Comparison of ENCODE assay signal across 8 mouse cellular contexts in genomic region chr3:116751191-116751860, GRCm38 (mm10). TPM values are rescaled to one million over a fixed set of nuclear protein-coding genes. Genes with fewer than 3 reads are reported as not detected.
DNase-seq lines count a peak whose midpoint lies in the region; ATAC-seq lines count a peak whose summit lies in the region.

No protein-coding gene starts in this region.

- H3K4me2 ChIP-seq in forebrain, embryonic 15.5 days (replicated peaks) = no peak overlapping the region

- H3K9me3 ChIP-seq in forebrain, embryonic 15.5 days = no peaks in the 10 kb centered on the region

- DNase-seq in adrenal gland, postnatal 14 days = peak; percentile 59
- no peak for DNase-seq in adrenal gland, postnatal 25 days
- DNase-seq in 416B (ENCODE audit: low read depth) = peak; percentile 71
- peak; percentile 61 for DNase-seq in c-Kit-negative CD71-positive TER-119-positive erythroid progenitor cells, embryonic 14.5 days (ENCODE audit: low read depth, low spot score)
- DNase-seq in kidney, postnatal 36 days = peak; percentile 53 to 71
- peak; percentile 29 to 62 for DNase-seq in spleen, postnatal 36 days (ENCODE audit: low spot score in 2 of 2)

- WGBS in forebrain, embryonic 15.5 days = 83% methylated on average over 4 of the region's 4 CpGs

- H3K4me3 ChIP-seq in forebrain, embryonic 15.5 days = no peak overlapping the region

- H3K4me1 ChIP-seq in forebrain, embryonic 15.5 days = no peaks in the 10 kb centered on the region

- no peak overlapping the region for H3K9ac ChIP-seq in forebrain, embryonic 15.5 days (replicated peaks)

- ATAC-seq in forebrain, embryonic 15.5 days (replicated peaks) = peak; percentile 62
- ATAC-seq in megakaryocyte, adult 5-6 weeks (ENCODE audit: poor library complexity, severe bottlenecking) = peak; percentile 88

- no peaks in the 10 kb centered on the region for H3K27me3 ChIP-seq in forebrain, embryonic 15.5 days

- H3K27ac ChIP-seq in forebrain, embryonic 15.5 days (replicated peaks) = no peak overlapping the region

- H3K36me3 ChIP-seq in forebrain, embryonic 15.5 days = peaks cover 16% of the 10 kb centered on the region

RNA-seq across cellular contexts. Expression of gene Slc35a3, which starts 38.7 kb away (rescaled TPM):
- total RNA-seq in adrenal gland, postnatal 14 days (2021) = 24.7 and 30.0 TPM in 2 replicates
- 24.5 and 29.5 TPM in 2 replicates for total RNA-seq in adrenal gland, postnatal 25 days (2021)
- polyA plus RNA-seq in forebrain, embryonic 15.5 days (2015; fragmentation: Nextera tagmentation; extraction: Ambion mirVana) = 6.0 and 6.6 TPM in 2 replicates
- 39.9 and 45.5 TPM in 2 replicates for total RNA-seq in megakaryocyte, adult 5-6 weeks (2015)
- 55.4 and 56.0 TPM in 2 replicates for total RNA-seq in megakaryocyte, adult 5-6 weeks (2017)

RNA-seq across cellular contexts. Expression of gene Agl, which starts 56.6 kb away (rescaled TPM):
- total RNA-seq in adrenal gland, postnatal 14 days (2021) = 43.6 and 46.4 TPM in 2 replicates
- 50.5 and 57.7 TPM in 2 replicates for total RNA-seq in adrenal gland, postnatal 25 days (2021)
- 13.4 and 14.4 TPM in 2 replicates for polyA plus RNA-seq in forebrain, embryonic 15.5 days (2015; fragmentation: Nextera tagmentation; extraction: Ambion mirVana)
- total RNA-seq in megakaryocyte, adult 5-6 weeks (2015) = 15.5 and 21.4 TPM in 2 replicates
- total RNA-seq in megakaryocyte, adult 5-6 weeks (2017) = 19.3 and 20.6 TPM in 2 replicates
